Mouse (Mus musculus) hindbrain, embryonic 12.5 days (tissue): Measurements from ENCODE around the gene Tarbp1. TPM values are rescaled to one million over a fixed set of nuclear protein-coding genes. Genes with fewer than 3 reads are reported as not detected.

ENCODE experiments used
- ATAC-seq: fragments of 200-750 bp; cut with Nextera tagmentation; 2 replicates; pipeline ENCODE4 v1.8.0; 2017; ENCODE audit warnings: moderate TSS enrichment; ENCODE audit not compliant: low FRiP score
- H3K27ac ChIP-seq: fragments of 300-500 bp; sonication (generic); 2 replicates; pipeline ENCODE4 v1.5.1; 2016; ENCODE audit warnings: mild to moderate bottlenecking
- H3K27me3 ChIP-seq: fragments of 300-500 bp; sonication (generic); 2 replicates; pipeline ENCODE4 v1.6.1; 2016; ENCODE audit warnings: mild to moderate bottlenecking
- H3K36me3 ChIP-seq: fragments of 300-500 bp; sonication (generic); 2 replicates; pipeline ENCODE4 v1.6.1; 2016; ENCODE audit warnings: mild to moderate bottlenecking
- H3K4me1 ChIP-seq: fragments of 300-500 bp; sonication (generic); 2 replicates; pipeline ENCODE4 v1.6.1; 2016
- H3K4me2 ChIP-seq: fragments of 300-500 bp; sonication (generic); replicated peaks from 2 replicates; pipeline ENCODE4 v1.6.1; 2016; ENCODE audit warnings: mild to moderate bottlenecking
- H3K4me3 ChIP-seq: fragments of 300-500 bp; sonication (generic); 2 replicates; pipeline ENCODE4 v1.5.1; 2016; ENCODE audit warnings: mild to moderate bottlenecking
- H3K9ac ChIP-seq: fragments of 300-500 bp; sonication (generic); 2 replicates; pipeline ENCODE4 v1.6.1; 2016; ENCODE audit warnings: mild to moderate bottlenecking, moderate library complexity
- H3K9me3 ChIP-seq: fragments of 300-500 bp; sonication (generic); replicated peaks from 2 replicates; pipeline ENCODE4 v1.6.1; 2016; ENCODE audit warnings: mild to moderate bottlenecking
- WGBS: fragments of 180-500 bp; shearing (Covaris S2); methylation state at CpG from one replicate; pipeline ENCODE4 v1.1.7; 2016; 5-methylcytosine and 5-hydroxymethylcytosine counted together
- polyA plus RNA-seq: library from polyadenylated mRNA; unstranded; fragments of >200 nt; fragmentation: Nextera tagmentation; extraction: Ambion mirVana; gene quantifications from 2 replicates; pipeline ENCODE4 v1.2.1, GENCODE M21; 2016

Gene Tarbp1
- polyA plus RNA-seq = 2.6 and 2.8 TPM in 2 replicates

DNA sequence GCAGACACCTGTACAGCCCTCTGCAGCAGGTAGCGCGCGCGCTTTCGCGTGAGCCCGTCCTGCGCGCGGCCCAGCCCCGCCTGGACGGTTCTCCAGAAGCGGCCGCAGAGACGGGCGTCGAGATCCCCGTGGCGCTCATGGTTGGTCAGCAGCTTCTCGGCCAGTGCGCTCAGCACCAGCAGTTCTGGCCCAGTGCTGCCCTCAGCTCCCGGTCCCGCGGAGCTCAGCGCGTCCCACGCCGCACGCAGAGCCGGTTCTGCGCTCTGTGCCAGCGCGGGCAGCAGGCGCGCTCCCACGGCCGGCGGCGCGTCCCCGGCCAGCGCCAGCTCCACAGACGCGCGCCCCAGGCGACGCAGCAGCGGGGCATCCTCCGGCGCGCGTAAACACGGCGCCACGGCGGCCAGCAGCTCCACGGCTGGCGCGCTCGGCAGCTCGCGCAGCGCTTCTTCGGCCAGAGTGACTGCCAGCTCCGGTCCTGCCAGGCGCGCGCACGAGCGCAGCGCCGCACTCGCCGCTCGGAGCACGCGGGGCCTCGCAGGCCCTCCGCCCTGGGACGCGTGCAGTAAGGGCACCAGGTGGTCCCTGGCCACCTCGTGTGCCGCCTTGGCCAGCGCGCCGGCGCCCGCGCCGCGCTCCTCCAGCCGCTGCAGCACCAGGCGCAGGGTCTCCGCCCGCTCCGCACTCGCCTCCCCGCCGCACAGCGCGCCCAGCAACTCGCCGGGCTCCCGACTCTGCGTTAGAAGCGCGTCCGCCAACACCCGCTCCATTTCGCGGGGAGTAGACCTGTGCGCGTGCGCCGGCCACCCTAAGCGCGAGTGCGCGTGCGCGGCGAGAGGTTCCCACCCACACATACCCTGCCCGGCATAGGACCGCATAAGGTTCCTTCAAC, at the start of gene Tarbp1:
Tarbp1 (minus strand) TSS at position 767 of the 889 bp plus-strand sequence.
- peaks cover 12% of the 10 kb centered on the region for H3K36me3 ChIP-seq
- H3K4me2 ChIP-seq = peak within 1 kb of the TSS; percentile 92
- peak; percentile 94 for ATAC-seq
- H3K4me1 ChIP-seq = peaks cover 17% of the 10 kb centered on the region
- peaks cover 12% of the 10 kb centered on the region for H3K27me3 ChIP-seq
- peak within 1 kb of the TSS; percentile 89 for H3K27ac ChIP-seq
- no peaks in the 10 kb centered on the region for H3K9me3 ChIP-seq
- peak within 1 kb of the TSS; percentile 90 for H3K4me3 ChIP-seq
- H3K9ac ChIP-seq = peak within 1 kb of the TSS; percentile 78
- WGBS = under 1% methylated on average over 115 of the region's 124 CpGs

DNA sequence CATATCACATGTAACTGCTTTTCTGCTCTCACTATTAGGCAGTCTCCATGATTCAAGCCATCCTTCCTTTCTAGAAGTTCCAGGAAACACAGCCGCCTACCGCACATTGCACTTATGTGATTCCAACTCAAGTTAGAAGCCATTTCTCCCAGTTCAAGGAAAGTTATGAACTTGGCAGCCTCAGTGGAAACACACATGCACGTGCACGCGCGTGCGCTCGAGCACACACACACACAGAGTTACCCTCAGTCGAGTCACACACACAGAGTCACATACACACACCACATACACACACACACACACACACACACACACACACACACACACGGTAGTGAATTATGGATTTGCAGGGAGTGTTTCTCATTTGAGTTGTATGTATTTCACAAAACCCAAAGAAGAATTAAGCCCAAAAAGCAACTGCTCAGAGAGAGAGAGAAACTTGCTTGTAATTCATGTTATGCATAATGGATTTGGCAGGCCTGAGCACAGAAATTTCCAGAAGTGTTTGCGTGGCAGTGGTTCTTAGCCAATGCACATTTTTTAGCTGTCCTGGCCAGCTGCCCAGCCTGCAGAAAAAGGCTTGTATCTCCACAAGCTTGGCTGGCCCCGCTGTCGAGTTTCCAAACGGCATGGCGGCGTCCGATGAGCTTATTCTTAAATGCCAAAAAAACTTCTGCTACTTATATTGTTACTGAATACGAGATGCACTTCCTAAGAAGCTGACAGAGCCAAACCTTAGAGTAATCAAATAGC, 49.5 kb upstream of the Tarbp1 start:
- no peaks in the 10 kb centered on the region for H3K9me3 ChIP-seq
- 84% methylated on average over 18 of the region's 18 CpGs for WGBS
- H3K27ac ChIP-seq = no peak overlapping the region
- H3K4me3 ChIP-seq = no peak overlapping the region
- H3K36me3 ChIP-seq = no peaks in the 10 kb centered on the region
- no peak overlapping the region for H3K4me2 ChIP-seq
- no peak for ATAC-seq
- H3K9ac ChIP-seq = no peak overlapping the region
- H3K27me3 ChIP-seq = no peaks in the 10 kb centered on the region
- peaks cover 6% of the 10 kb centered on the region for H3K4me1 ChIP-seq

DNA sequence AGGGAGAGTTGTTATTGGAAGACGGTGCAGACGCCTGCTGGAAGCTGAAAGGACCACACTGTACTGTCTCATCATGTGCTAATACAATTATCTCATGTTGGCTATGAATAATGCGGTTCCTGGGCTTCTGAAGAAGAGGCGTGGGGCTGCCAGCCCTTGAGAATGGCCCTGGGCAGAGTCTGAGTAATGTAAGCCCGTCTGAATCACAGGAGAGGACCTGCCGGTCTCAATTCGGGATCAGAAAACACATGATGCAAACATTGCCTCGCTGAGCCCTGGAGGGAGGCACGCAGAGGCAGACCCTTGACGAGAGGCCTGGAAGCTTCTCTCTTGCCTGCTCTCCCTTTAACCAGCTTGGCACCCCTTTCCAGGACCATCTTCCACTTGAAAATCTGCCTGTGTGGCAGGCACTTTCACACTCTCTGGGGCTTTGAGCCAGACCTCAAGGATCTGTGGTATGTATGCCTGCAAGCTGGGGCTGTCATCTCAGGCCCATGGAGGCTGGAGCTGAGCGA, 48.3 kb upstream of the Tarbp1 start:
- Histone ChIP-seq H3K4me2 (no peak overlapping the region), H3K27ac (no peak overlapping the region), H3K9me3 (no peaks in the 10 kb centered on the region), H3K27me3 (no peaks in the 10 kb centered on the region), H3K36me3 (no peaks in the 10 kb centered on the region), H3K4me1 (peaks cover 5% of the 10 kb centered on the region; the same call in 1 of the 2 replicates), H3K9ac (no peak overlapping the region), H3K4me3 (no peak overlapping the region)
- no peak for ATAC-seq
- WGBS = 81% methylated on average over 11 of the region's 11 CpGs

DNA sequence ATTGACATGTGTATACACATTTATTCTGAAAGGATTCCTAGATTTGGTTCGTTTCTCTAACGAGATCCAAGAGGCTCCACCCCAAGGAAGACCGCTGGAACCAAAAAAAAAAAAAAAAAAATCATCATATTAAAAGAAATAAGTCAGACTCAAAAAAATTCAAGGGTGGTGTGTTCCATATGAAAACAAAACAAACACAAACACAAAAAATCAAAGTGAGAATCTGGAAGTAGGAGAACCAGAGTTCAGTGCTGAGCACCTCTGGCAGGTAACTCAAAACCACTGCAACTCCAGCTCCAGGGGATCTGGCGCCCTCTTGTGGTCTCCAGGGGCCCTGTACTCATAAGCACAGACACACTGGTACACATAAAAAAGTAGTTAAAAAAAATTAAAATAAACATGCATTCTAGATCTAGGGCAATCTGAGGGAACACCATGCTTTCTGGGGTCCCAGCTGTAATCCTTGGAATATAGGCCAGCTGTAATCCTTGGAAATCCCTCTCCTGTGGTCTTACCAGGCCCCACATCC, 44.6 kb upstream of the Tarbp1 start:
- H3K36me3 ChIP-seq = no peaks in the 10 kb centered on the region
- H3K9me3 ChIP-seq = no peaks in the 10 kb centered on the region
- H3K27me3 ChIP-seq = no peaks in the 10 kb centered on the region
- no peak overlapping the region for H3K4me3 ChIP-seq
- 91% methylated on average over 4 of the region's 4 CpGs for WGBS
- no peak overlapping the region for H3K9ac ChIP-seq
- peaks cover 20% of the 10 kb centered on the region for H3K4me1 ChIP-seq
- no peak overlapping the region for H3K27ac ChIP-seq
- ATAC-seq = no peak
- no peak overlapping the region for H3K4me2 ChIP-seq

DNA sequence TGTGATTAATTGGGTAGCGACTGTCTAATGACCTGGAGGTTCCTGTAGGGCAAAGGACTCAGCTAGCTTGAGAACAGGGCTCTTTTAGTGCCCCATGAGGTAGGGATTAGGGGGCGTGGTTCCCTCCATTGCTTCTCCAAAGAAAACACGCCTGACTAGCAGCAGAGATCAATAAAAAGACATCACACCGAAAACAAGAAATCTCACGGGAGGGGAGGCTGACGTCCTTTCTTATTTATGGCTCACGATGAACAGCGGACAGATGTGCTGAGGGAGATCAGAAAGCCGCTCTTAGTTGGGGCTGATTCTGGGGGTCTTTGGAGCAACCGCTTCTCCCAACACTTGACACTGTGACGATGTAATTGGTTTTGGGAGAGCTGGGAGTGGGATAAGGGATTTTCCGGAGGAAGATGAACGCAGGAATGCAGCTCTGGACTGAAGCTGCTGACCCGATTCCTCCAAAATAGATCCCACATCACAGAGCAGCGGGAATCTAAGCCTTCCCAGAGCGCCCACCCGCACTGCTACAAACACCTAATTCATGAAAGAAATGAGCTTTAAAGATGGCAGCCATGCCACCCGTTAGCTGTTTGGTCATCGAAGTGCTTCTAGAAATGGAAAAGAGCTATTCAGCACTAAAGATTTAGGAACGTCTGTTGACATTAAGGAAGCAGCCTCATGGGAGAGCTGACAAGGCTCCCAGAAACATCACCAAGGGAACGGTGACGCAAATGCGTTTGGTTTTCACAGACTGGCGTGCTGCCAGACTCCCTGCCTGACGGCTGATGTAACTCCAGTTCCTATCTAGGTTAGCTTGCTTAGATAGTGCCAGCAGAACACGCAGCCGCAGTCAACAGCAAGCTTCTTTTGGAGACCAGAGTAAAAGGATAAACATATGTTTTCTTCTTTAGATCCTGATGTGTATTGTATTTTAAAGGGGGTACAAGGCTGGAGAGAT, 42.0 kb upstream of the Tarbp1 start:
- no peaks in the 10 kb centered on the region for H3K9me3 ChIP-seq
- no peaks in the 10 kb centered on the region for H3K36me3 ChIP-seq
- peak overlapping the region; percentile 12; the same call in 1 of the 2 replicates for H3K4me3 ChIP-seq
- no peaks in the 10 kb centered on the region for H3K27me3 ChIP-seq
- H3K4me1 ChIP-seq = peaks cover 24% of the 10 kb centered on the region
- WGBS = 16% methylated on average over 27 of the region's 27 CpGs
- H3K9ac ChIP-seq = no peak overlapping the region
- peak overlapping the region; percentile 47 for H3K4me2 ChIP-seq
- H3K27ac ChIP-seq = peak overlapping the region; percentile 81
- ATAC-seq = peak; percentile 67

DNA sequence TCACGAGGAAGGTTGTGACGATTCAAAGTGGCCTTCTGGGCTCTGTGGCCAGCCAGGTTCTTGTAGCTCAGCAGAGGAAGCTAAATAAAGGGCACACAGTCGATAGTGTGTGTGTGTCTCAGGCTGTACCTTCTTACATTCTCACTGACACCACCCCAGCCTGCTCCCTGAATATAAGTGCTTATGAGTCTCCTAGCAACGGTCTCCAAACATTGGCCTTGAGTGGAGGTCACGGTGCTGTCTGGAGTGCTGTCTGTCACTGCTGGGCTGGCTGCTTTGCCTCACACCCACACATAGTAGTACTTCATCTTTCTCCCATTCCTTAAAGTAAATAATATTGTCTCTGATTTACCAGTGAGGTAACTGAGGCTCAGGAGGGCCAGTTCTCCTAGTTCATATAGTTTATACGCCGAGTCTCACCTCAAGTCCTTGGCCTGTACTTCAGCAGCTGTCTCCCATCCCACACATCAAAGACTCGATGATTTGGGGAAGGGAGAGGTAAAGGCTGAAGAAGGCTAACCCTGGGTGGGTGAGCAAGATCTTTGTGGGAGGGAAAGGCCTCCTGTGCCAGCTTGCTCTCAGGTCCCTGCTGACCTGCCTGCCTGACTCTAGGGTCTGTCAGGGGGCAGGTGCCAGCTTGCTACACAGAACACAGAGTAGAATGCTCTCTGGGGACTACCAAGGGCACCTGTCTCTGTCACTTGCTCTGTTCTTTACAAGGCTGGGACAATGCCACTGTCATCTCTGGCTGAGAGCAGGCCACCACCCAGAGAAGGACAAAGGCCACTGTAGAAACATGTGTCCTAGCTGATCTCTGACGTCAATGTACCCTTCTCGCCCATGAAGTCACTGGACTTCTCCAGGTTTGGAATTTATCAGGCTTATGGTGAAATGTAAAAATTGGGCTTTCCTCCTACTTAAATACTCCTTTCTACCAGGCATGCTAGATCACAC, 39.4 kb upstream of the Tarbp1 start:
- Histone ChIP-seq H3K4me1 (peaks cover 24% of the 10 kb centered on the region), H3K9ac (no peak overlapping the region), H3K4me2 (no peak overlapping the region), H3K27me3 (no peaks in the 10 kb centered on the region), H3K36me3 (no peaks in the 10 kb centered on the region), H3K4me3 (no peak overlapping the region), H3K27ac (no peak overlapping the region), H3K9me3 (no peaks in the 10 kb centered on the region)
- WGBS = 73% methylated on average over 10 of the region's 10 CpGs
- ATAC-seq = no peak

DNA sequence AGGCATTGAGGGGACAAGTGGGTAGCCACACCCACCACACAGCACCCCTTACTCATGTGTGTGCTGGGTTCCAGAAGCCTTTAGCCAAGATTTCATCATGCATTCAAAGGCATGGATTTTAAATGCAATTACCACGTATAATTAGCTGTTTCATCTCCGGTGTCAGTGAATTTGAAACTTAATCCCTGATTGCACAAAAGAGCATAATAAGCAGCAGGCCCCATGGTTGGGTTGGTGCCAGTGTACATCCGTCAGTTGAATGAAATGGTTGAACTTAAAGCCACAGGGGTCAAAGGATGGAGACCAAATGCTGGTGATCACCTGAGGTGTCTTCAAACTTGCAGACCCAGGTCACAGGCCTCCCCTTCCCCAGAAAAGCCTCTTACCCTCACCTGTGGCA, 36.0 kb upstream of the Tarbp1 start:
- WGBS = 76% methylated on average over 3 of the region's 3 CpGs
- Histone ChIP-seq H3K27ac (no peak overlapping the region), H3K4me2 (no peak overlapping the region), H3K9me3 (no peaks in the 10 kb centered on the region), H3K27me3 (no peaks in the 10 kb centered on the region), H3K36me3 (no peaks in the 10 kb centered on the region), H3K9ac (no peak overlapping the region), H3K4me1 (peaks cover 6% of the 10 kb centered on the region; the same call in 1 of the 2 replicates), H3K4me3 (no peak overlapping the region)
- no peak for ATAC-seq

DNA sequence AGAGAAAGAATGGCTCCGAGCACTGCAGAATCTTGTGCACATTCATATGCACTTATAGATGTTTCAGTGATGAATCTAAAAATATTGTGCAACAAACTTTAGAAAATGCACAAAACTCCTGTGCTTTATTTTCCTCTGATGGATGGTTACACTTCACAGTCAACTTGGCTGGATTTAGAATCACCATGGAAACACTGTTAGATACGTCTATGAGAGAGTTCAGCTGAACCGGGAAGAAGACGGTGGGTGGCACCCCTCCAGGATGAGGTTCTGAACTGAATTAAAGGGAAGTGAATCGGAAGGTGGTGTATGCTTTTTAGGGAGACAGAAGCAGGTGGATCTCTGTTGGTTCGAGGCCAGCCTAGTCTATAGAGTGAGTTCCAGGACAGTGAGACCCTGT, 34.8 kb upstream of the Tarbp1 start:
- no peak overlapping the region for H3K9ac ChIP-seq
- 73% methylated on average over 6 of the region's 6 CpGs for WGBS
- no peak for ATAC-seq

DNA sequence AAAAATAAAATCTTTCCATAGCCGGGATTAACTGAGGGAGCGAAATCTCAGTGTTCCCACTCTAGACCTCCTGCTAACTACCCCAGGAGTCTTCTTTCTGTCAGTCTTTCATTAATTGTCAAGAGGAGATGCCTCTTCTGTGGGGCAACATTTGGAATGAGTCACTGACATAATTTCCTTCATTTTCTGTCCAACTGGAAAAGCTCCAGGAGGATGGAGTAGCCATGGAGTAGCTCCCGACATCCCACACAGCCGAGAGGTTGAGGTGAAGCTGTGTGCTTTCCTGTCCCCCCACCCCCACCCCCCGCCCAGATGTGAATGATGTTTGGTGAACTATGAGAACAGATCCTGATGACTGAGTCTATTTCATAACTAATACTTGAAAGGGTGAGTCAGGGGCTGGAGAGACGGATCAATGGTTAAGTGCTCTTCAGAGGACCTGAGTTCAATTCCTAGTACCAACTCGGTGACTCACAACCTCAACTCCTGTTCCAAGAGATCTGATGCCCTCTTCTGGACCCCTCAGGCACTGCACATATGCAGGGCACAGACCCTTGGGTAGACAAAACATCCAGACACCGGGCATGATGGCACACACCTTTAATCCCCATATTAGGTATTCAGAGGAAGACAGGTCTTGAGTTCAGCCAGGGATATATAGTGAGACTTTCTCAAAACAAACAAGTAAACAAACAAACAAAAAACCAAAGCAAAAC, 34.2 kb upstream of the Tarbp1 start:
- no peak for ATAC-seq
- Histone ChIP-seq H3K36me3 (no peaks in the 10 kb centered on the region), H3K27ac (no peak overlapping the region), H3K9ac (no peak overlapping the region), H3K4me3 (no peak overlapping the region), H3K4me1 (peaks cover 5% of the 10 kb centered on the region; the same call in 1 of the 2 replicates), H3K4me2 (no peak overlapping the region), H3K9me3 (no peaks in the 10 kb centered on the region), H3K27me3 (no peaks in the 10 kb centered on the region)
- 88% methylated on average over 8 of the region's 8 CpGs for WGBS

More for the DNA sequence above, 34.8 kb upstream of the Tarbp1 start:
- Histone ChIP-seq H3K27me3 (no peaks in the 10 kb centered on the region), H3K4me2 (no peak overlapping the region), H3K4me1 (peaks cover 6% of the 10 kb centered on the region; the same call in 1 of the 2 replicates), H3K9me3 (no peaks in the 10 kb centered on the region), H3K4me3 (no peak overlapping the region), H3K36me3 (no peaks in the 10 kb centered on the region), H3K27ac (no peak overlapping the region)

DNA sequence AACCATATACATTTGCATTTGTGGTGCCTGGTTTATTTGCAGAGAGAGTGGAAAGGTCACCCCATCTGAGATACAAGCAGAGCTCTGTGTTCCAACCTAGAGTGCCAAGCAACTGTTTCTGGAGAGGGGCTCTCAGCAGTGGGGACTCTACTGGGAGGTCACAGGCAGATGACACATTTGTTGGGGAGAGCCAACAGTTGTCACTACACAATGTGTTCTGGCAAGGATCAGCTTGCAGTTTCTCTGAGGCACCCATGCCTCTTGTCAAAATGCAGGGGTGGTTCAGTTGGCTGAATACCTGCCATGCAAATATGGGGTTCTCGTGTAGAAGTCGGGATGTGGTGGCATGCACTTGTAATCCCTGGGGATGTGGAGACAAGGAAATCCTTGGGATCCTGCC, 33.4 kb upstream of the Tarbp1 start:
- no peak overlapping the region for H3K9ac ChIP-seq
- H3K36me3 ChIP-seq = no peaks in the 10 kb centered on the region
- H3K4me1 ChIP-seq = no peaks in the 10 kb centered on the region
- H3K27me3 ChIP-seq = no peaks in the 10 kb centered on the region
- H3K9me3 ChIP-seq = no peaks in the 10 kb centered on the region
- 82% methylated on average over 2 of the region's 2 CpGs for WGBS
- no peak overlapping the region for H3K27ac ChIP-seq
- no peak for ATAC-seq
- H3K4me3 ChIP-seq = no peak overlapping the region
- no peak overlapping the region for H3K4me2 ChIP-seq
